Mouse (Mus musculus): ENCODE results near the gene AU022751.

GRCm38 (mm10) chrX:6091996-6092757 is 9.0 kb upstream of the AU022751 start:
- no peak for TF ChIP-seq CTCF (IDR thresholded peaks at IDR 0.05; ENCODE audit: extremely low read depth, insufficient read depth, low read length)
- TF ChIP-seq POLR2A (IDR thresholded peaks at IDR 0.05; ENCODE audit: extremely low read depth, insufficient read depth, low read length) = no peak

Data from cortical plate, adult 2 months (tissue).